Mouse (Mus musculus): ENCODE measurements at regions not wholly inside any gene's neighbourhood (a gene's known extent, or its start where the extent isn't known, plus 50 kb on each side); places are given as distances from the start of the nearest gene placed in this dataset.

DNA sequence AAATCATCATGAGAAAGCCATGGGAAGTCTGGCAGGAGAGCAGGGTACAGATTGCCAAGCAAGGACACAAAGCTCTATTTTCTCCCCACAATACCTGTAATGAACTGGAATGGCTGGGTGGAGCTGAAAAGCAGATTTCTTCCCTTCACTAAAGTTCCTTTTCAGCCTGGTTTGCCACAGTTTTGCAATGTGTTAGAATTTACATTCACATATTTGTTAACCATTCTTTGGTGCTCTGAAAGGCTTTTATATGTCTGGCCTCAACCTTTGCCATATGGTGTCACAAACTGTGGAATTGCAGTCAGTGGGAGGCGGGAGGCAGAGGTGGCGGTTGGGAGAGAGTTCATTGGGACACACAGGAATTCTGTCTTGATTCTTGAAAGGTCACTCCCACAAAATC, 78.3 kb upstream of the Olfm4 start:
- ATAC-seq (no peak), DNase-seq (no peak)
- 33% methylated on average over 2 of the region's 2 CpGs for WGBS

DNA sequence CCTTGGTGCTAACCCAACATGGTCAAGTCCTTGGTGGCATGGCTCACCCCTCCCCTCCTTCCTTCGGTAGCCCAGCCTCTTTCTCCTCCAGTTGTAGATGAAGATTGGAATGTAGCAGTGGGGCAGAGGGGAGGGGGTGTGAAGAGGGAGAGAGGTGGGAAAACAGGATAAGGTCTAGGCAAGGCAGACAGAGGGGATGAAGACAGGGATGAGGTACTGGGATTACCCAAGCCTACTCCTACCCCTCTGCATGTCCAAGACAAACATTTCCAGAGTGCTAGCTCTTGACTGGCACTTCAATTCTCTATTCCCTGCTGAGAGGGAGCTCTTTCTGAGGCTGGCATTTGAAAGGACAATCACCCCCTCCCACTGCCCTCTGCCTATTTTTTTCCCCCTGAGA, 81.5 kb upstream of the Olfm4 start:
- no peak for TF ChIP-seq CTCF (IDR thresholded peaks at IDR 0.05; ENCODE audit: low read depth)
- ATAC-seq (no peak), DNase-seq (no peak)
- no peaks in the 10 kb centered on the region for H3K36me3 ChIP-seq (ENCODE audit: insufficient read depth)
- H3K27ac ChIP-seq (ENCODE audit: low read depth, low read length) = no peak overlapping the region
- 29% methylated on average over 1 of the region's 1 CpGs for WGBS
- no peaks in the 10 kb centered on the region for H3K4me1 ChIP-seq (ENCODE audit: insufficient read depth)
- no peaks in the 10 kb centered on the region for H3K9me3 ChIP-seq (ENCODE audit: low read length)
- H3K9ac ChIP-seq = no peak overlapping the region
- H3K27me3 ChIP-seq (ENCODE audit: insufficient read depth, low read length) = no peaks in the 10 kb centered on the region
- H3K4me3 ChIP-seq (ENCODE audit: low read depth, low read length) = no peak overlapping the region
- H3K4me2 ChIP-seq (ENCODE audit: low read depth) = no peak overlapping the region

More for the DNA sequence above, 78.3 kb upstream of the Olfm4 start:
- Histone ChIP-seq H3K4me3 (ENCODE audit: low read depth, low read length) (no peak overlapping the region), H3K4me2 (ENCODE audit: low read depth) (no peak overlapping the region), H3K9ac (no peak overlapping the region), H3K9me3 (ENCODE audit: low read length) (no peaks in the 10 kb centered on the region), H3K27me3 (ENCODE audit: insufficient read depth, low read length) (no peaks in the 10 kb centered on the region), H3K4me1 (ENCODE audit: insufficient read depth) (no peaks in the 10 kb centered on the region), H3K27ac (ENCODE audit: low read depth, low read length) (no peak overlapping the region), H3K36me3 (ENCODE audit: insufficient read depth) (no peaks in the 10 kb centered on the region)
- no peak for TF ChIP-seq CTCF (IDR thresholded peaks at IDR 0.05; ENCODE audit: low read depth)

DNA sequence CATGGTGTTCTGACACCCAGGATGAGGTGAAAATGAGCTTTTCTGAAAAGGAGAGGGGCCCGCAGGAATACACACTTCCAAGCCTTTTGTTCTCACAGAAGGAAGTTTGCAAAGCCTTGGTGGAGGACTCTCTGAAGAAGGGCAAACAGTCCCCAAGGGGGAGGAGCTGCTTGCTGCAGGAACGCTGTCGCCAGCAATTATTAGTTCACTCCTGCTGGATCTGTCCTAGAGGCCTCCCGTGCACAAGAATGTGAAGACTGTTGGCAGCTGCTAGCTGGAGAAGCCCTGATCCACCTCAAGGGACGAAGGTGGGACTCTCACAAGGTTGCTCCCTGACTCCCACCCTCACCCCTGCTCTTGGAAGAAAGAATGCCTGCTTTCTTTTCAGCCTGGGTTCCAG, 85.6 kb upstream of the Olfm4 start:
- Histone ChIP-seq H3K4me3 (ENCODE audit: low read depth, low read length) (no peak overlapping the region), H3K9ac (no peak overlapping the region), H3K4me1 (ENCODE audit: insufficient read depth) (no peaks in the 10 kb centered on the region), H3K9me3 (ENCODE audit: low read length) (no peaks in the 10 kb centered on the region), H3K27me3 (ENCODE audit: insufficient read depth, low read length) (no peaks in the 10 kb centered on the region), H3K27ac (ENCODE audit: low read depth, low read length) (no peak overlapping the region), H3K36me3 (ENCODE audit: insufficient read depth) (no peaks in the 10 kb centered on the region), H3K4me2 (ENCODE audit: low read depth) (no peak overlapping the region)
- TF ChIP-seq CTCF (IDR thresholded peaks at IDR 0.05; ENCODE audit: low read depth) = no peak
- WGBS = 21% methylated on average over 5 of the region's 5 CpGs
- DNase-seq = no peak
- no peak for ATAC-seq

DNA sequence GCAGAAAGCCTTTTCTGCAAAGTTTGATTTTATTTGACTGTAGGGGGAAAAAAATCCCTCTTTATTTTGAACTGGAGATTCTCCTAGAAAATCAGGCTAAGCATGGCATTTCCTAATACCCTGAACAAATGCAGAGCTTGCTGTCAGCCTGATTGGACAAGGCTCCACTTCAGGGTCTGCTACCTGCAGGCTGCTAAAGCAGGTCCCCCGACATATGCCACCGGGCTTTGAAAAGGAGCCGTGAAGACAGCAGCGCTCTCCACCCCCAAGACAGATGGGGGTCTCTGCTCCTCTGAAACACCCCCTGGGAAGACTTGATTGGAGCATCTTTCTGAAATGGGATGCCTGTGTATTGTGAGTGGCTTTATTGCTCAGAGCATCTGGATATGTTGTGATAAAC, 90.6 kb upstream of the Olfm4 start:
- no peak overlapping the region for H3K4me2 ChIP-seq (ENCODE audit: low read depth)
- no peaks in the 10 kb centered on the region for H3K36me3 ChIP-seq (ENCODE audit: insufficient read depth)

DNA sequence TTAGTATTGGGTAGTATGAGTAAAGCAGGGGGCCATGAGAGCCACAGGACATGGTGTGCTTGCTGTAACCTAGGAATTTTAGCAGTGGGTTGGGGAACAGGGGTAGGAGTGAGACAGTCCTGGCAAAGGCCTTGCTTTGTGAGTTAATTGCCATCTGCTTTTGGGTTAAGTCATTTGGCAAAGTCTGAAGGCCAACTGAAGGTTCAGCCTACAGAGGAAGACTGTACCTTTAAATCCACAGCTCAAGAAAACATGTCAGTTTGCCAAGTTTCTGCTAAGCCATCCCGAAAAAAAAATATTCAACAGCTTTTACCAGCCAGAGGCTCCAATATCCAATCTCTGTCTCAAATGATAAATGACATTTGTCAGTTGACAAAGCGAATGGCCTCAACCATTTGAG, 93.2 kb upstream of the Olfm4 start:
- no peak overlapping the region for H3K9ac ChIP-seq
- WGBS = 49% methylated on average over 2 of the region's 2 CpGs
- no peak for DNase-seq
- H3K27me3 ChIP-seq (ENCODE audit: insufficient read depth, low read length) = no peaks in the 10 kb centered on the region
- H3K4me2 ChIP-seq (ENCODE audit: low read depth) = no peak overlapping the region
- H3K36me3 ChIP-seq (ENCODE audit: insufficient read depth) = no peaks in the 10 kb centered on the region
- no peak for TF ChIP-seq CTCF (IDR thresholded peaks at IDR 0.05; ENCODE audit: low read depth)
- no peaks in the 10 kb centered on the region for H3K4me1 ChIP-seq (ENCODE audit: insufficient read depth)
- no peak for ATAC-seq
- H3K9me3 ChIP-seq (ENCODE audit: low read length) = no peaks in the 10 kb centered on the region
- H3K4me3 ChIP-seq (ENCODE audit: low read depth, low read length) = no peak overlapping the region
- H3K27ac ChIP-seq (ENCODE audit: low read depth, low read length) = no peak overlapping the region

More for the DNA sequence above, 90.6 kb upstream of the Olfm4 start:
- Histone ChIP-seq H3K9ac (no peak overlapping the region), H3K27ac (ENCODE audit: low read depth, low read length) (no peak overlapping the region), H3K4me3 (ENCODE audit: low read depth, low read length) (no peak overlapping the region), H3K4me1 (ENCODE audit: insufficient read depth) (no peaks in the 10 kb centered on the region), H3K9me3 (ENCODE audit: low read length) (no peaks in the 10 kb centered on the region), H3K27me3 (ENCODE audit: insufficient read depth, low read length) (no peaks in the 10 kb centered on the region)
- TF ChIP-seq CTCF (IDR thresholded peaks at IDR 0.05; ENCODE audit: low read depth) = no peak
- WGBS = 60% methylated on average over 4 of the region's 4 CpGs
- DNase-seq = no peak
- no peak for ATAC-seq

- Histone ChIP-seq H3K36me3 (ENCODE audit: insufficient read depth) (no peaks in the 10 kb centered on the region), H3K4me1 (ENCODE audit: insufficient read depth) (no peaks in the 10 kb centered on the region), H3K9ac (no peak overlapping the region), H3K9me3 (ENCODE audit: low read length) (no peaks in the 10 kb centered on the region), H3K4me2 (ENCODE audit: low read depth) (no peak overlapping the region), H3K4me3 (ENCODE audit: low read depth, low read length) (no peak overlapping the region), H3K27ac (ENCODE audit: low read depth, low read length) (no peak overlapping the region), H3K27me3 (ENCODE audit: insufficient read depth, low read length) (no peaks in the 10 kb centered on the region)
- 79% methylated on average over 4 of the region's 4 CpGs for WGBS
- no peak for ATAC-seq
- DNase-seq = no peak
- TF ChIP-seq CTCF (IDR thresholded peaks at IDR 0.05; ENCODE audit: low read depth) = no peak
Measured at GRCm38 (mm10) chr14:79890280-79890679, 93.6 kb upstream of the Olfm4 start.

GRCm38 (mm10) chr14:79883487-79883886, 100.4 kb upstream of the Olfm4 start:
- Histone ChIP-seq H3K27me3 (ENCODE audit: insufficient read depth, low read length) (no peaks in the 10 kb centered on the region), H3K4me1 (ENCODE audit: insufficient read depth) (peaks cover 13% of the 10 kb centered on the region; the same call in 1 of the 2 replicates), H3K36me3 (ENCODE audit: insufficient read depth) (no peaks in the 10 kb centered on the region), H3K4me3 (ENCODE audit: low read depth, low read length) (no peak overlapping the region), H3K9ac (no peak overlapping the region), H3K9me3 (ENCODE audit: low read length) (no peaks in the 10 kb centered on the region), H3K27ac (ENCODE audit: low read depth, low read length) (no peak overlapping the region), H3K4me2 (ENCODE audit: low read depth) (no peak overlapping the region)
- WGBS = 46% methylated on average over 7 of the region's 7 CpGs
- no peak for TF ChIP-seq CTCF (IDR thresholded peaks at IDR 0.05; ENCODE audit: low read depth)
- no peak for ATAC-seq
- no peak for DNase-seq

DNA sequence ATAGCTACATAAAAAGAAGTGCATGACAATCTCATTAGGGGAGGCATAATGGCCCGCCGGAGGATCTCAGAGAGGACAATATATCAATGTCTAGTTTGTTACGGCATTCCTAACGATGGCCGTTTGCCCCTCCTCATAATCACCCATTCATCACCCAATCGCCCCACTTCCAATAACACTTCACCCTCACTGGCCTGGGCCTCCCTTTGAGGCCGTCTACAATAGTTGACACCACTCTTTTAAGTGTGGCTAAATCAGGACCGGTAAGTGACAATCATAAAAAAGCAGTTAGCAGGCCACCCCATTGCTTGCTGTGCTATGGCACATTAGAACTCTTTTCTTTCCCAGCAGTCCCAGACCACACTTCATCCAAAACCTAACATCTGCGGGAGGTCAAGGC, 102.2 kb upstream of the Olfm4 start:
- Histone ChIP-seq H3K9me3 (ENCODE audit: low read length) (no peaks in the 10 kb centered on the region), H3K4me3 (ENCODE audit: low read depth, low read length) (no peak overlapping the region), H3K36me3 (ENCODE audit: insufficient read depth) (no peaks in the 10 kb centered on the region), H3K4me1 (ENCODE audit: insufficient read depth) (peaks cover 13% of the 10 kb centered on the region; the same call in 1 of the 2 replicates), H3K4me2 (ENCODE audit: low read depth) (no peak overlapping the region), H3K27ac (ENCODE audit: low read depth, low read length) (no peak overlapping the region), H3K27me3 (ENCODE audit: insufficient read depth, low read length) (no peaks in the 10 kb centered on the region), H3K9ac (no peak overlapping the region)
- no peak for TF ChIP-seq CTCF (IDR thresholded peaks at IDR 0.05; ENCODE audit: low read depth)
- ATAC-seq (no peak), DNase-seq (no peak)
- 42% methylated on average over 9 of the region's 9 CpGs for WGBS

Data from forebrain, postnatal 0 days (tissue).